Mouse (Mus musculus): ENCODE results near the gene Cep135.

Gene Cep135

DNA sequence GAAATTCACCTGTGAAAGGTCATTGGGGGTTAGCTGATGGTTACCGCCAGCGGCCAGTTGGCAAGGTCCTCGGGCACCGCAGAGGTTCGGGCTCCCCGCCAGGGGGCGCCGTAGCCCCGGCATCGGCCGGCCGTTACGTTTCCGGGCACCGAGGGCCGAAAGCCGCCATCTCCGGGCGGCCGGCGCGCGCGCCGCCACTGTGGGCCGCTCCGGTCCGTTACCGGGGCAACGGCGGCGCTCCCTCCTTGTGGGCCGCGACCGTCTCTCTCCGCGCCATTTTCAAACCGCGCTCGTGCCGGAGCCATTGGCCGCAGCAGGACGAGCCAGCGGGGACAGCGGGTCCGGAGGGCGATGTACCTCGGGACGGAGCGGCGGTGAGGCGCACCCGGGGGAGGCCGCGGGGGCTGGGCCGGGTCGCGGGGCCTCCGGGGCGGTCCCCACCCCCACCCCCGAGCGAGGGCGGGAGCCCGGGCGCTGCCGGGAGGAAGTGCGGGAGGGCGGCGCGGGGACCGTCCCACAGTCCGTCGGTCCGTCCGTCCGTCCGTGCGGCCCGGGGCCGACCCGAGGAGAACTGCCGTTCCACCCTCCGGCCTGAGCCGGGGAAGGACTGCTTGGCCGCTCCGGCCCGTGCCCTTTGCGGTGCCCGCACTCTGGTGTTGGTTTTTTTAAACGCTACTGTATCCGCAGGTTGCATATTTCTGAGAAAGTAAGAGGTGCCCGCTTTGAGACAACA is at the start of gene Cep135:
Gene Cep135, plus strand, starts transcription at position 148 of the 733 bp plus-strand sequence.
- peak; percentile 85 for DNase-seq

DNA sequence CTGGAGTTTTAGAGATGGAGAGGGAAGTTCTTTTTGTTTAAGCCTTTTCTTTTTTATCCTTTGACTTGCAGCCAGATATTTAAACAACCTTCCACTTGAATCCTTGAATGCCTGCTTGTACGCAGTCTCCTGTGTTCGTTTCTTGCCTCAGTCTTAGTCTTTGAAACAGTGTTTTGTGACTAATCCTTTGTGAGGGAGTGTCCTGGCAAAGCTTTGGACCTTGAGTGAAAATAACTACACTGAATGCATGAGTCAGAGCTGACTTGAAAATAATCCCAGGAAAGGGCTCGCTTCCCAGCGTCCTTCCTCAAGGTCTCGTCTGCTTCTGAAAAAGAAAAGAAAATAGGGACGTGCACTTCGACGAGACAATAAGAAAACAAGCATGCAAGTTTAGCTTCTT is 48.3 kb upstream of the Cep135 start:
- no peak for DNase-seq

DNA sequence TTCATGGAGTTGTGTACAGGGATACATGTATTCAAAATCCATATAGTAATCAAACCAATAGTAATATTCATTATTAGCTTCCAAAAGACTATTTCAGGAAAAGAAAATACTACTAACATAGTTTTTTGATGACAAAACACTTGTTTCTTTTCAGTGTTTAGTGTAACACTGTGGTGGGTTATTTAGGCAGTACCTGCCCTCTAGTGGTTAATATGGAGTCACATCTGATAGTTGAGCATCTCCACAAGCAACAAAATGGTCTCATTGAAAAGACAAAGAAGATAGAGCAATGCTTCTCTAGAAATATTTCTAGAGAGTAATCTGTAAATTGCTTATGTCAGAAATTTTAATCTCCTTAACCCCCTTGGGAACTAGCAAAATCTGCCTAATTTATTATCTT is 47.7 kb upstream of the Cep135 start:
- DNase-seq: no peak

DNA sequence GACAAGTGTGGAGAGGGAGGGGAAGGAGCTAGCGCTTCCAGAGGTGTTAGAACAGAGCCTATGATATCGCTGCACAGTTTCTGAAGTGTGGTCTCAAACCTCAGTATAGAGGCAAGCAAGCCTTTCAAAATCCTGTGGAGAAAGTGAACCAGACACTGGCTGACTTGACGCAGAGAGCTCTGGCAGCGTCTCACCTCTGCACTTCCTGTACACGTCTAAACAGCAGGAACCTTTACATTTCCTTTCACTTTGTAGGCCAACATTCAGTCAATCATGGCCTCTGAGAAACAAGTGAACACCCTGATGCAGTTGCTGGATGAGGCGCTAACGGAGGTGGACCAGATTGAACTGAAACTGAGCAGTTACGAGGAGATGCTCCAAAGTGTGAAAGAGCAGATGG is 45.3 kb upstream of the Cep135 start:
- no peak for DNase-seq

DNA sequence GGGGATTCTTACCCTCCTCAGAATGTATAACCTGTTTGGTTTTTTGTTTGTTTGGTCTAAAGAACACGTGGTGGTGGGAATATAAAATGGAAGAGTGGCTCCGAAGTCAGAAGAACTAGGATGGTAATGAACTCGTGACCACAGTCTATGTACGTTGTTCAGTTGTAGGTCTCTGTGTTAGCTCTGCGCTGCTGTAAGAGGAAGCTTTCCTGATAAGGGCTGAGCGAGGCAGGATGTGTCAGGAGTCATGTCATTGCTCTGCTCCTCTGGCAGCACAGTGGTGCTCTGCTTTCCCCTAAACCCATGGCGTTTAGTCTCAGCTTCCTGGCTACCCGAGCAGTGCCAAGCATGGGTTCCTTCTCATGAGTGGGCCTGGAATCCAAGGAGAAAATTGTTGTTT is 38.1 kb upstream of the Cep135 start:
- no peak for DNase-seq

DNA sequence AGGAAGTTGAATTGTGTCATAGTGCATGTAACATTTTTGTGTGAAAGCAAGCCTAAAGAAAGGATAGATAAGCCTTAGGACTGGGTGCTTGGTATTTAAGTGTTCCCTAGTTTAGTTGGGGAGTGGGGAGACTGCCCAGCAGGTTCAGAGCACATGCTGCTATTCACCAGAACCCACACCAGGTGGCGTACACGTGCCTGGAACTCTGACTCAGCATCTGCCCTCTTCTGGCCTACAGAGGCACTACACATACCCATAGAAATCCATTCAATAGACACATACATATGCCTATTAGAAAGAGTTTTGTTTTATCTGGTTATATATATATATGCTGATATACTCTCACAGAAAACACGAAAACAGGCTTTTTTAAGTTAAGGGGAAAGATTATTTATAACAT is 23.2 kb upstream of the Cep135 start:
- peak; percentile 73 for DNase-seq

DNA sequence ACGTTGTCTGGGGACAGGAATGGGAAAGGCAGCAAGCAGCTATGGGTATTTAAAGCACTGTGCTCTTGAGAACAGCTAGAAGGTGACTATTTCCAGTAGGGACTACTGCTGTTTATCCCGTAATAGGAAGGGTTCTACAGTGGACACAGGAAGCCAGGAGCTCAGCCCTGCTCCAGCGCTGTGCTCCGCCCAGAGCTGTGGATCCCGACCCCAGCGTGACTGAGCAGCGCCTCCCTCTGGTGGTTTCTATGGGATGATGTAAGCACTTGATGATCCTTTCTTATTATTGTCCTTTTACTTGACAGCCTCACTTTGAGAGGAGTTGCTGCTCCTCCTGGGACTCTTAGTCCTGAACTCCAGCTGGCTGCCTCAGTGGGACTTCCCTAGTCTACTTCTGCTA is 14.2 kb upstream of the Cep135 start:
- no peak for DNase-seq

DNA sequence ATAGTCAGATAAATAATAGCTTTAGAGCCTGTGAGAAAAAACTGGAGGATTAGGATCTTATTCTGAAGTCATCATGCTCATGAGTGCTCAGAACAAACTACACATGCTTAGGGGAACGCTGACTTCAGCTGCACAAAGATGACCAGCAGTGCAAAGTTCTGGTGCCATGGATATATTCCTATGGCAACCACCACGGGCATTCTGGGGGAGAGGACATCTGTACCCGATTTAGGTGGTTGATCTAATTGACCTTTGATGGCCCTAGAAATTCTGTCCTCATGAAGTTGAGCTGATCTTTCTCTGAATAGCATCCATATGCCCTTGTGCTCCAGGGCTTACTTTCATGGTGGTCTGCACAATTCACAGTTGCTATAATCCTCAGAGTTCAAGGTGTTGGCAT is 11.5 kb upstream of the Cep135 start:
- DNase-seq: no peak

DNA sequence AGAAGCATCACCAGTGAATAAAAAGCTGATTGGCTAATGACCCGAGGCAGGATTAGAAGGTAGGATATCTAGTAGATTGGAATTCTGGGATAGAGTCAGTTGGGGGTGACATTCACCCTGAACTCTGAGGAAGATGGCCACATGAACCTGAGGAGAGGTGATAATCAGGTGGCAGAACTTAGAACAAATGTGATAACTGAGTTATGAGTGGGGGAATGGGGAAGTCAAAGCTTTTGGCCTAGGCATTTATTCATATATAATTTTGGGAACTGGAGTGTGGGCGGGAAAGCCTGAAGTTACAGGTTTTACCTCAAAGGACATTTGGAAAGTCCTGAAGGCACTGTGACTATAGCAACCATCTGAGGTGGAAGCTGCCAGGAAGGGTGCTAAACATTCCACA is 3.1 kb upstream of the Cep135 start:
- no peak for DNase-seq

DNA sequence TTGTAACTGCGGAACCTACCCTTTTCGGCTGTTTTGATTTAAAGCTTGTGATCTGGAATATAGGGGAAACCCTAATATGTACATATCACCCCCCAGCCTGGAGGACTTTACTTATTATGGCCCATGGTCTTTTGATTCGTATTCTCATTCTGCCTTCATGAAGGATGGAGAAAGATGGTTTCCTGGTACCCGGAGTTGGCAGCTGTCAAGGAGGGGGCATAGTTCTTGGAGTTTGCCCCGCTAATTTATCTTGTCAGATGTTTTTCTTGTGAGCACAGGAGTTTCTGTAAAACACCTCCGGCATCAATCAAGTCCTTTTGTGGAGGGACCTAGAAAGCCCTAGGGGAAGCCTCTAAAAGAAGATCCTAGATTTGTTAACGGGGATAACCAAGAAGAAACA is 813 bp downstream of the Cep135 start:
- DNase-seq: peak; percentile 51

DNA sequence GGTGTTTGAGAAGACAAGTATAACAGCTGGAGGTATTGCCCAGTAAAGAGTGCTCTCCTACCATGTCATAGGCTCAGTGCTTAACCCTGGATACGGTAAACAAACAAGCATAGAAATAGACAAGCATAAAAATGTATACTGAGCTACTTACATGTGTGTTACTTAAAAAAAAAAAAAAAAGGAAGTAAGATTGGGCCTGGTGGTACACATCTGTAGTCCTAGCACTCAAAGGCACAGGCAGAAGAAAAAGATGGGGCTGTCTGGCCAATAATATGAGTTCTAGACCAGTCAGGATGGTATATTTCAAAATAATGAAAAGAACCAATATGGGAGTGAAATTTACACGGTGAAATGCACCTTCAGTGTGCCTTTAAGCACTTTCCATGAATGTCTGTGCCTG is 1.5 kb downstream of the Cep135 start:
- no peak for DNase-seq

DNA sequence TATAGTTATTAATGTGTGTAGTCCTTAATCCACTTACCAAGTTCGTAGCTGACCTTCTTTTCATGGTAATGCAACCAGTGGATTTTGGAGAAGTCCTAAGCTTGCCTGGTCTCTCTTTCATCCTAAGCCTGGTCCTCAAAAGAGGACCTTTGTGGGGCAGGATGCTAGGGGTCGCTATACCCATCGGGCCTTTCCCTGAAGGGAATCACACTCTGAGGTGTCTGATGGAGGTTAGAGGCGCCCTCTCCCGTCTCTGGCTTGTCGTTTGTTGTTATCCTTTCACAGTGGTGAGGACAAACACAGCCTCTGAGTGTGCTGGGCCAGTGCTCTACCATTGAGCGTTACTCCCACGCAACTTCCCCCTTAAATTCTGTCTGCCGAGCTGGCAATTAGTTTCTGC is 3.4 kb downstream of the Cep135 start:
- DNase-seq: no peak

DNA sequence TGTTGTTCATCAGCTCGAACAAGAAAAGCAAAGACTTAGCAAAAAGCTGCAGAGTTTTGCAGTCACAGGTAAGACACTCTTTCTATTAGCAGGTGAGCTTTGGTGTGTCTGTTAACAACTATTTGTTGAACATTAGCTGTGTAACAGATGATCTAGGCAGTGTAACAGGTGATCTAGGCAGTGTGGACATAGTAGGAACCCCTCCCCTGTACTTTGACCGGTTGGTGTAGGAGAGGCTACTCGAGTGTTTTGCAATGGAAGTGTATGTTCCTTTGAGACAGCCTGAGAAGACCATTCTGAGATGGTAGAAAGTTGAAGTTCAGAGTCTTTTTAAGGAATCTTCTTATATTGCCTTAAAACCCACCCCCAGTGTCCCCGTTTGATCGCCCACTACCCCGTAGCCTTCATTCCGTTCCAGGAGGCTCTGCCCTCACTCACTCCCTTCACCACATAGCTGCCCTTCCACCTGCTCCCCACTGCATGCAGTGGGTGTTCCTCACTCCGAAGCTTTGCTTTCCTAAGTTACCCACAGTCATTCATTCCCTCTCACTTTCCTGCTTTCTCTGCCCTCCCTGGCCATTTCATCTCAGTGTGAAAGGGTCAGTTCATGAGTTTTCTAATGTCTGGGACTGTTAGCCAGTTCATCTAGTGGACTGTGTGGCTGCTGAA is 21.3 kb downstream of the Cep135 start:
- no peak for DNase-seq

DNA sequence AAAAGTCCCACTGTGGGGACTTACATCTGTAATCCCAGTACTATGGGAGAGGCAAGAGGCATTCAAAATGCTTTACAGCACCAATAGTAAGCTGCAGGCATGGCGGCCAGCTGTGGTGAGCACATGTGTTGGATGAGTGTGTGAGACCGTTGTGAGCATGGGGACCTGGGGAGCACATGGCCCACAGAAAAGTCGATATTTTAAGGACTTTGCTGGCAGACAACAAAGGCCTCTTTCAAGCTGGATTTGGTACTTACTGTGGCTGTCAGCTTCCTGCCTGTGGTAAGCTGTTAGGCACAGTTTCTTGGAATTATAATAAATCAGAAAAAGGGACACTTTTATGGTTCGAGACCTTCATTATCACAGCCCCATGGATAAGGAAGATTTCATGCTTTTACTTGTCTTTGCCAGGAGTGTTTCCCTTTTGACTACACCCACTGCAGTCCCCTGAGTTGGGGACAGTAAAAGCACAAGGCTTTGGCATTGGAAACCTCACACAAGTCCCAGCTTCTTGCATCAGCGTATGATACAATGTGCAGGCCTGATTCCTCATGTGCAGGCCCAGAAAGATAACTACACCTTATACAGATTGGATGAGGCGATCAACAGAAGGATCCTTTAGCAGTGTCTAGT is 24.5 kb downstream of the Cep135 start:
- no peak for DNase-seq

DNA sequence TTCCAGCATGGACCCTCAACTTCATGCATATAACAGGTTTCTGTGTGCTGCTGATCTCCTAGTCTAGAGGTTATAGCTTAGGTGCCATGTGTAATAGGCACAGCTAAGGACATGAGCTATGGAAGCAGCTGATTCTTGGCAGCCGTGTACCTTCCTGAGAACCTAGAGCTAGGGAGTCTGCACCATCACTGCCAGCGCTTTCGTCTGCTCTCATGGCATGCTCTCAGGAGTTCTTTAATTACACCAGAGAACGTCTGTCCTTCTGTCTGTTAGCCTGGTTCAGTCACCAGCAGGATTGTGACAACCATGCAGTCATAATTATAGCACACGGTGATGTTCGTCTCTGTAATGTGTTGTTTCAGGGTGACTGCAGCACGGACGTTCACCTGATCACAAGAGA is 26.8 kb downstream of the Cep135 start:
- DNase-seq: no peak

DNA sequence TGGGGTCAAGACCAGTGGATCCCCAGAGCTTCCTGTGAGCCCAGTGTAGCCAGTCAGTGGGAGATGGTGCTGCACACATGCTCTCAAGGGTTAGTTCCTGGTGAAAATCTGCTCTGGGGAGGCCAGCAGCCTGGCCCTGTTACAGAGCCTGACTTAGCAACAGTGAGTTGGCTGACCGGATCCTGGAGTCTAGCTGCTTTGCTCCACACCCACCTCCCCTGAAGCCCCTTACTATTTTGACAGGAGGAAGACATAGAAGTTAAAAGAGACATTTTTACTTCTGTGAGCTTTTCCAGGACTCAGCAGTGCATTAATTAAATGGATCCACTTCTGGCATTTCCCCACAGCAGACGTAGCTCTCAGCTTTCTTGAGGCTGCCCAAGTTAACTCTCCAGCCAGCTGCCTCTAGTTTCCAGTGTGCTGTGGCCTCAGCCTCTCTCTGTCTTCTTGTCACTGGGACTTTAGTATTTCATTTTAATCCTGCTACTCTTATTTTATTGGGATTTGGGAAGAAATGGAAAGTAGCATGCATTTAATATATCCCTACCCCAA is 27.8 kb downstream of the Cep135 start:
- DNase-seq: no peak

DNA sequence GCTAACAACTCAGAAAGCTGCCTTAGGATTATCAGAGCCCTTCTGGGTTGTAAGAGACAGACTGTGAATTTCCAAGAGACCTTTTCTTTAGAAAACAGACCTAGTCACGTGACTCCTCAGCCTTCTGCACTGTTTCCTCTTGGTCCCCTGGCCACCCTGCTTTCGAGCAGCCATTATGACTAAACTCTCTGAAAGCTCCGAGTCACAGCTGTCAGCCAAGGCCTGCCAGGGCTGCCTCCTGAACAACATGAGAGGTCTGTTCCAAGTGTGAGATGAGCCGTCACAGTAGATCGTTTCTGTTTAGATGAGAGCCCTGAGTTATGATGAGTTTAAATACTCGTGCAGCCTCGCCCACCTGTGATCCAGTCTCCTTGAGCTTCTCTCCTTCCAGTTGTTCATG is 30.3 kb downstream of the Cep135 start:
- no peak for DNase-seq

DNA sequence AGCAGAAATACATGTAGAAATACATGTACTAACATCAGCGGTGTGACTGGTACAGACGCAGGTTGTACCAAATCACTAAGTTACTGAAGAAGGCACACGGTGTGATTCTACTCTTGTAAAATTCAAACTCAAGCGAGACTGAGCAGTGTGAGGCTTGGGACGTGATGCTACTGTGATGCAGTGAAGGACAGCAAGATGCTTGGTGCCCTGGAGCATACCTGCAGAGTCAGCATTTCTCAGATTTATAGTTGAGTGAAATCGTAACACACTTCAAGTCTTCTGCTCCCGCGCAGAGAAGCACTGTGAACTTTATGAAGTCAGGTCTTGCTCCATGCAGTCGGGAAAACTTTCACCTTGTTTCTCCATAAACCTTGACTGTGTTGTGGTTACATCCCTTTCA is 35.3 kb downstream of the Cep135 start:
- no peak for DNase-seq

DNA sequence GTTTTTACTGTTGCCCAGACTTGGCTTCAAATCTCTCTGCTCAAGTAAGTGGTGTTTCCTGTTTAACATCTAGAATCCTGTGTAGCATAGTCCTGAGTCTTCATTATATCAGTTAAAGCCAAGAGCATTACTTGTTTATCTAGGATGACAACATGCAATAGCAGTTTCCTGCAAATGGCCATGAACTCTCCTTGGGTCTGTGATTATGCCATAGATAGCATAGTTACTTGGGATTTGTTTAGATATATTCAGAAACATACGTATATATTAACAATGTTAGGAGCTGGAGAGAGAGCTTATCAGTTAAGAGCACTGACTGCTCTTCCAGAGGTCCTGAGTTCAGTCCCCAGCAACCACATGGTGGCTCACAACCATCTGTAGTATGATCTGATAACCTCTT is 39.3 kb downstream of the Cep135 start:
- DNase-seq: no peak

DNA sequence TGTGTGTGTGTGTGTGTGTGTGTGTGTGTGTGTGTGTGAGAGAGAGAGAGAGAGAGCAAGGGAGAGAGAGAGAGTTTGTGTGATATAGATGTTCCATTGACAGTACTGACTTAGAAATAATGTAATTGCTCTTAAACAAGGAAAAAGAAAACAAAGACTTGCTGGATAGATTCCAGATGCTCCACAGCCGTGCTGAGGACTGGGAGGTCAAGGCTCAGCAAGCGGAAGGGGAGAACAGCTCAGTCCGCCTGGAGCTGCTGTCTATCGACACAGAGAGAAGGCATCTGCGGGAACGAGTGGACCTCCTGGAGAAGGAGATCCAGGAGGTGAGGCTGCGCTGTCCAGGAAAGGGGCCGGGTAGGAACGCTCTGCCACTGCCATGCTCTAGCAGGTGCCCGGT is 45.5 kb downstream of the Cep135 start:
- no peak for DNase-seq

DNA sequence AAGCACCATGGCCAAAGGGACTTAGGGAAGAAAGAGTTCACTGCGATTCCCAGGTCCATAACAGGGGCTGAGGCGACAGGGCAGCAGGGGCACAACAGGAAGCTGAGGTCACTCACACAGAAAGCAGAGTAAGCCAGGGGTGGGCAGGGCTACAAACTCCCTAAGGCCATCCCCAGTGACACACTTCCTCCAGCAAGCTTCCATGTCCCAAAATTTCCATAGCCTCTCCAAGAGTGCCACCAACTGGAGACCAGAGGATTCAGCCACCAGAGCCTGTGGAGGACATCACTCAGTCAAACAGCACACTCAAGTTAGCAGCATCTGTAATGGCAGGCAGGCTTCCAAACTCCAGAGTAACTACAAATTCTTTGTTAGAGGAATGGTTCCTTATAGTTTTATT is 47.1 kb downstream of the Cep135 start:
- DNase-seq: no peak

DNA sequence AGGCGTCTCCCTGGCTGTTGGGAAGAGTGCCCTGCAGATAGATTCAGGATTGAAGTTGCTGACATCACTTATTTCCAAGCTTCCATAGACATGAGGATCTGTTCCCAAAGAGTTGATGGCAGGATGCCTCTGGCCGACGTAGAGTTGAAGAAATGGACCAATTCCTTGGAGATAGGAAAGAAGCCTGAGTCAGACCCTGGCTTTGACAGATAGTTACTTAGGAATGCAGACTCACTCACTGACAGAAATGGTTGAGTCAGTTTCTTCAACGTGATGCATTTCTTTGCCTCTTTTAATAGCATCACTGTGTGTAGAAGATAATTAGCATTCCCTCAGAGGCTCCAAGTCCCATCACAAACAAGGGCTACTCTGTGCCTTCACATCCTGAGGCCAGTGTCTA is 53.6 kb downstream of the Cep135 start:
- no peak for DNase-seq

DNA sequence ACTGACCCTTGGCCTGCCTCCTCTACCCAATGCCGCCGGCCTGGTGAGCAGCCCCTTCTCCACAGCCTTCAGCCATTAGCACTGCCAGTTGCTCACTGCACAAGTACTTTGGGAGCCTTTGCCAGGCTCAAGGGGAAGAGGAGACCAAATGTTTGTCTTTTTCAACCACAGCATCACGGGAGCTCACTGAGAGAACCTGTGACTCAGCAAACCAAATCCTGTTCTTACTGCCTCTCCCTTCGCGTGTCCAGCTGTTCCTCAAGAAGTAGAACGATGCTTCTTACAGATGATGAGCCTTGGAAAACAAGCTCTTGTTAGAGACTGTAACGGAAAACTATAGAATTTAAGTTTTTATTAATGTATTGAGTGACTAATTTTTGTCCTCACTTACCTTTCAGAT is 55.7 kb downstream of the Cep135 start:
- DNase-seq: no peak

Data from kidney, adult 9 months (tissue).